Mouse (Mus musculus): ENCODE data around the gene Lrrc30.

Lrrc30 gene

GRCm38 (mm10) chr17:67583422-67583821 is 49.1 kb downstream of the Lrrc30 start:
- DNase-seq (ENCODE audit: low spot score in 2 of 2), result peak in 1 of 2 experiments; percentile 20

GRCm38 (mm10) chr17:67582681-67583356 is 49.7 kb downstream of the Lrrc30 start:
- peak in 1 of 2 experiments; percentile 50 for DNase-seq (ENCODE audit: low spot score in 2 of 2)

- DNase-seq (ENCODE audit: low spot score in 2 of 2), result no peak
Measured at GRCm38 (mm10) chr17:67581839-67582238, 50.7 kb downstream of the Lrrc30 start.

Measured in urinary bladder, postnatal 4 days (tissue).